Mouse (Mus musculus) liver, embryonic 11.5 days (tissue): ENCODE results near the gene Hao1. TPM values are rescaled to one million over a fixed set of nuclear protein-coding genes. Genes with fewer than 3 reads are reported as not detected.

ENCODE experiments used
- ATAC-seq: fragments of 200-750 bp; cut with Nextera tagmentation; replicated peaks from 2 replicates; pipeline ENCODE4 v1.8.0; 2017; ENCODE audit warnings: moderate number of reproducible peaks, mild to moderate bottlenecking, moderate TSS enrichment, moderate library complexity; ENCODE audit not compliant: low FRiP score
- DNase-seq: peaks from one replicate; pipeline ENCODE4 v3.0.0-alpha.2; 2017; ENCODE audit warnings: low spot score
- H3K27ac ChIP-seq: fragments of 300-500 bp; sonication (generic); 2 replicates; pipeline ENCODE4 v1.5.1; 2014; ENCODE audit warnings: mild to moderate bottlenecking, low read depth, low read length, control low read depth
- H3K27me3 ChIP-seq: fragments of 300-500 bp; sonication (generic); replicated peaks from 2 replicates; pipeline ENCODE4 v1.6.1; 2014; ENCODE audit warnings: low read length, mixed read lengths; ENCODE audit not compliant: control insufficient read depth, insufficient read depth
- H3K36me3 ChIP-seq: fragments of 300-500 bp; sonication (generic); 2 replicates; pipeline ENCODE4 v1.6.1; 2014; ENCODE audit warnings: mild to moderate bottlenecking, low read length, moderate library complexity, mixed read lengths; ENCODE audit not compliant: control insufficient read depth, insufficient read depth
- H3K4me1 ChIP-seq: fragments of 300-500 bp; sonication (generic); replicated peaks from 2 replicates; pipeline ENCODE4 v1.6.1; 2014; ENCODE audit warnings: low read length, mixed read lengths; ENCODE audit not compliant: control insufficient read depth, insufficient read depth
- H3K4me2 ChIP-seq: fragments of 300-500 bp; sonication (generic); 2 replicates; pipeline ENCODE4 v1.6.1; 2014; ENCODE audit warnings: mild to moderate bottlenecking, control low read depth, moderate library complexity
- H3K4me3 ChIP-seq: fragments of 300-500 bp; sonication (generic); 2 replicates; pipeline ENCODE4 v1.5.1; 2014; ENCODE audit warnings: low read depth, low read length, control low read depth
- H3K9ac ChIP-seq: fragments of 300-500 bp; sonication (generic); 2 replicates; pipeline ENCODE4 v1.6.1; 2014; ENCODE audit warnings: low read depth, low read length, control low read depth
- H3K9me3 ChIP-seq: fragments of 300-500 bp; sonication (generic); 2 replicates; pipeline ENCODE4 v1.6.1; 2016; ENCODE audit warnings: low read length, inconsistent platforms, mixed read lengths; ENCODE audit not compliant: control insufficient read depth
- WGBS: fragments of 180-500 bp; shearing (Covaris S2); extraction: QIAGEN DNeasy Blood & Tissue Kit; methylation state at CpG from one replicate; pipeline ENCODE4 v1.1.7; 2014; 5-methylcytosine and 5-hydroxymethylcytosine counted together
- polyA plus RNA-seq: library from polyadenylated mRNA; unstranded; fragments of >200 nt; fragmentation: Nextera tagmentation; extraction: Ambion mirVana; gene quantifications from 2 replicates; pipeline ENCODE4 v1.2.1, GENCODE M21; 2014

Gene Hao1
- polyA plus RNA-seq, 1 experiment from 2014 or later = not detected

DNA sequence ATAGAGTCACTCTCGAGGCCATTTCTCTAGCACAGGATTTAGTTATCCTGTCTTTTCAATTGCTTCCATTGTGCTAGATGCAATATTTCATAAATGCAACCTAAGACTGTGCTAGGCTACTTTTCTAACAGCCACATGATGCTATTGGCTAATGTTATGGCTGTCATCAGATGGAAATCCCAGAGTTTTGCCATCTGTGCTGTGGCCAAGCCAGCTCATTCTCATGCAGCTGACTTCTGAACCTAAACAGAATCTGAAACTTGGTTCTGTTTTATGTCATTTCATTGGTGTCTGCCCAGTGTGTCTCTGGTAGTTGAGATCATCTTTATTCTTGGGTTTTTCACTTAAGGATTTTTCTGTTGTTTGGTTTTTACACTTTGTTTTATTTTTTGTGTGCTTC, 103.2 kb downstream of the Hao1 start:
- no peaks in the 10 kb centered on the region for H3K9me3 ChIP-seq
- no peak overlapping the region for H3K9ac ChIP-seq
- no peaks in the 10 kb centered on the region for H3K36me3 ChIP-seq
- no peak overlapping the region for H3K4me3 ChIP-seq
- H3K27ac ChIP-seq = no peak overlapping the region
- no peaks in the 10 kb centered on the region for H3K27me3 ChIP-seq
- WGBS = 64% methylated on average over 1 of the region's 1 CpGs
- no peak for DNase-seq
- no peaks in the 10 kb centered on the region for H3K4me1 ChIP-seq
- H3K4me2 ChIP-seq = no peak overlapping the region
- no peak; the same call in 1 of the 2 replicates for ATAC-seq

Other genes with a start within 250 kb of the Hao1 start
- gene Tmx4, start 89.8 kb upstream of the Hao1 start, polyA plus RNA-seq = 16.2 and 16.7 TPM in 2 replicates
- gene Plcb1, start 231.7 kb upstream of the Hao1 start, polyA plus RNA-seq = 5.6 and 7.9 TPM in 2 replicates